Mouse (Mus musculus): ENCODE measurements around the gene Atf7.

Atf7 gene

GRCm38 (mm10) chr15:102546246-102546645, 79.0 kb downstream of the Atf7 start:
- no peak for DNase-seq

- DNase-seq, result no peak
These were observed 80.5 kb downstream of the Atf7 start for GRCm38 (mm10) chr15:102544801-102545200.

- no peak for DNase-seq
These were observed 91.3 kb downstream of the Atf7 start for GRCm38 (mm10) chr15:102533926-102534325.

- no peak for DNase-seq
These were observed 93.0 kb downstream of the Atf7 start for GRCm38 (mm10) chr15:102532106-102532900.

GRCm38 (mm10) chr15:102531586-102531985, 93.7 kb downstream of the Atf7 start:
- DNase-seq, result no peak

- DNase-seq, result no peak
These were observed 94.7 kb downstream of the Atf7 start for GRCm38 (mm10) chr15:102530566-102530965.

- no peak for DNase-seq
These were observed 96.9 kb downstream of the Atf7 start for GRCm38 (mm10) chr15:102528396-102528795.

GRCm38 (mm10) chr15:102527936-102528335, 97.3 kb downstream of the Atf7 start:
- DNase-seq, result peak; percentile 28

- peak; percentile 36 for DNase-seq
These were observed 98.9 kb downstream of the Atf7 start for GRCm38 (mm10) chr15:102526111-102527002.

- DNase-seq, result peak; percentile 73
These were observed 100.3 kb downstream of the Atf7 start, which contains the start of gene Npff for GRCm38 (mm10) chr15:102524892-102525485. TSS of gene Npff (minus strand) at chr15:102524942.

- no peak for DNase-seq
These were observed 103.8 kb downstream of the Atf7 start for GRCm38 (mm10) chr15:102521480-102521879.

GRCm38 (mm10) chr15:102520416-102520815, 104.8 kb downstream of the Atf7 start:
- no peak for DNase-seq

- DNase-seq, result no peak
These were observed 105.8 kb downstream of the Atf7 start for GRCm38 (mm10) chr15:102519211-102520141.

- no peak for DNase-seq
These were observed 106.4 kb downstream of the Atf7 start for GRCm38 (mm10) chr15:102518859-102519201.

- peak; percentile 99 for DNase-seq
These were observed 107.0 kb downstream of the Atf7 start, which contains the start of gene Tarbp2 for GRCm38 (mm10) chr15:102517976-102518858. TSS of gene Tarbp2 (plus strand) at chr15:102518192.

GRCm38 (mm10) chr15:102517631-102517975, 107.7 kb downstream of the Atf7 start:
- DNase-seq, result no peak

- peak; percentile 77 for DNase-seq
These were observed 108.4 kb downstream of the Atf7 start, which contains the start of gene Map3k12 for GRCm38 (mm10) chr15:102516728-102517404. TSS of gene Map3k12 (minus strand) at chr15:102517064.

- no peak for DNase-seq
These were observed 109.0 kb downstream of the Atf7 start for GRCm38 (mm10) chr15:102516293-102516692.

GRCm38 (mm10) chr15:102515791-102516190, 109.5 kb downstream of the Atf7 start:
- DNase-seq, result no peak

GRCm38 (mm10) chr15:102515261-102515660, 110.0 kb downstream of the Atf7 start:
- no peak for DNase-seq

GRCm38 (mm10) chr15:102513004-102513403, 112.3 kb downstream of the Atf7 start:
- no peak for DNase-seq

Data from thymus, postnatal 25 days (tissue).